Mouse (Mus musculus): ENCODE data around the gene Btbd9.

- TF ChIP-seq ZNF384 (IDR thresholded peaks at IDR 0.05; ENCODE audit: low read depth, low read length) (no peak), MAFK (IDR thresholded peaks at IDR 0.05; ENCODE audit: insufficient read depth, low read depth, low read length) (no peak), ZC3H11A (IDR thresholded peaks at IDR 0.05; ENCODE audit: borderline replicate concordance, low read depth, low read length) (no peak), HCFC1 (IDR thresholded peaks at IDR 0.05; ENCODE audit: borderline replicate concordance, insufficient read depth, low read length) (no peak), CHD2 (IDR thresholded peaks at IDR 0.05; ENCODE audit: low read depth, low read length) (no peak)
These were observed 362.9 kb downstream of the Btbd9 start for GRCm38 (mm10) chr17:30213371-30213770.
